Mouse (Mus musculus) cerebellum, adult 11-12 months (tissue): ENCODE measurements at regions not wholly inside any gene's neighbourhood (a gene's known extent, or its start where the extent isn't known, plus 50 kb on each side); places are given as distances from the start of the nearest gene placed in this dataset.
"Not testable (repeated sequence)": the region's sequence is repeated elsewhere in the genome, so short reads cannot be mapped to it uniquely, and the experiment has no call there.

ENCODE experiments used
- DNase-seq: peaks from one replicate; pipeline ENCODE4 v3.0.0; 2022

DNA sequence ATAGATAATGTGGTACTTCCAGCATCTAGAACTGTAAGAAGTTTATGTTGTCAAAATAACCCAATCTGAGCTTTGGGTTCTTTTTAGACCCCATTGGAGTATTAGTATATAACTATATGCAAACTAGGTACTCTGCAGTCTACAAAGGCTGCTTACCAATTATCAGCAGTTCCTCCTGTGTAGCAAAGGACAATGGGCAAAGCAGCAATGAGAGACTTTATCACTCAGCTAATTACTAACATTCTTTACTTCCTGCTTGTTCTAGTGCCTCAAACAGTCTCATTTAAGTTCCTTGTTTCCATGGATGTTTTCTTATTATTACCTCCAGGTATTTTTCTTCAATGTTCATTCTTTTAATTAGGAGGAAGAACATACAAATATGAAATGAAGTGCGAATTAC is 312.5 kb upstream of the Klf6 start:
- no peak for DNase-seq

DNA sequence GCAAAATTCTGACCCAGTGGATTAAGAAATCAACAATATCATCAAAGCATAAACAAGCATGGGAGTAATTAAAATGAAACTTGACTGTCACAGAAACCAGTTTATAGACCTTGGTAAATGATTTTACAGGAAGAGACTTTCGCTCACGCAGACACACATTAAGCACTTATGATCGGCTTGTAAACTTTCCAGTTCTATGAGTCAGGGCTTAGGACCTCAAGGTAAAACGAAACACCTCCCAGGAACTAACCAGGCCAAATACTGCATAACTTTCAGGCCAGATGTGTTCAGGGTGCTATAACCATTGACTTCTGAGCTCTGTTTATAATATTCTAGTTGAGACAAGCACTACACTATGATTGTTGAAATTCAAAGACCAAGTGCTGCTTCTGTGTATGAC is 312.1 kb upstream of the Klf6 start:
- DNase-seq, result no peak

DNA sequence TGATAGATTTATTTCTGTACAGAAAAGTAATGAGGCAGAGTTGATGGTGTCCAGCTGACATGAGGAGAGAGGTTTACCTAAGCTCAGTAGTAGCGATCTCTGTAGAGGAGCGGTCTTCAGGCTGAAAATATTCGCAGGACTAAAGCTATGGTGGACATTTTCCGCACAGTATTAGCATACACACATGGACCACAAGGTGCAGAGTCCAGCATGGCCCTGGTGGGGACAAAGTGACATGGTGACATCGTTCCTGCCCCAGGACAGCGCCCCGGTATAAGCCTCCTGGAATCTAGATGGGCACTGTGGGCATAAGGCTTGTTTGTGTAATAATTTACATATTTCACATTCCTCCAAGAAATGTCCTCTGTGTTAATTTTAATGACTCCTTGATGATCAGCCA is 311.5 kb upstream of the Klf6 start:
- DNase-seq, result no peak

DNA sequence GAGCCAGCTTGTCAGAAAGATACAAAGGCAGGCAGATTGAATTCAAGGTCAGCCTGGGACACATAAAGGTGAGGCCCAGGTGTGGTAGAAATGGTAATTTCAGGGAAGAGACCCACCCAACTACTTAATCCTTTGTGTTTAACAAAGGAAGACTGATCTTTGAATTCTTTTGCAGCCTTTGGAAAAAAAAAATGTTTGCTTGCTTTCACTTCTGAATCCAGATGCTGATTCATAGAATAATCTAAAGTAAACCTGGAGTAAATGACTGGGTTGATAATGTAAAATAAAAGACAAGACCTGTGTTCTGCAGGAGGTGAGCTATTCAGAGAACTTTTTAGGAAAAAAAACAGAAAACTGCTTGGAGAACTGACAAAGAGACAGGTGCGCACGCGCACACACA is 310.9 kb upstream of the Klf6 start:
- DNase-seq, result no peak

DNA sequence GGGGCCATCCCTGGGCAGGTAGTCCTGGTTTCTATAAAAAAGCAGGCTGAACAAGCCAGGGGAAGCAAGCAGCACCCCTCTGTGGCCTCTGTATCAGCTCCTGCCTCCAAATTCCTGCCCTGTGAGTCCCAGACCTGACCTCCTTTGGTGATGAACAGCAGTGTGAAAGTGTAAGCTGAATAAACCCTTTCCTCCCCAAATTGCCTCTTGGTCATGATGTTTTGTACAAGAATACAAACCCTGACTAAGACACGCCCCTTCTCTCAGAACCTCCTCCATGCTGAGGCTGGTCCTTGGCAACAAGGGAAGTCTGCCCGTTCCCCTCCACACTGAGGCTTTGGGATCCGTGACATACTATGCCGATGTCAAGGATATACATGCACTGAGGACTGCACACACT is 310.2 kb upstream of the Klf6 start:
- DNase-seq, result no peak

DNA sequence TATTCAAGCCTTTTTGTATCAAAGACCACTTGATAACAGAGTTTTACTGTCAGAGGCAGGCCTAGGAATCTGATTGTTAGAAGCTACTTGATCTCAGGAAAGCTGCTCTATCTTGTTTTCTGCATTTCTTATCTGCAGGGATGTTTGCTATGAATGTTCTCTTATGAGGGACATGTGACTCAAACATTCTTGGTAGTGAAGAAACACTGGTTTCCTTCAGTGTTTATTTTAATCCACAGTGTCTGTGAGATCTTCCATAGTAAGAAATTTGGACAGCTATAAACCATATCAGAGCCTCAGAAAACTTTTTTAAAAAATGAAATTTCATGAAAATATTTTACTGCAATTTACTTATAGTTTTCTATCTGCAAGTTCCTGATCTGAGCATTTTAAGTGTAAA is 307.8 kb upstream of the Klf6 start:
- no peak for DNase-seq

DNA sequence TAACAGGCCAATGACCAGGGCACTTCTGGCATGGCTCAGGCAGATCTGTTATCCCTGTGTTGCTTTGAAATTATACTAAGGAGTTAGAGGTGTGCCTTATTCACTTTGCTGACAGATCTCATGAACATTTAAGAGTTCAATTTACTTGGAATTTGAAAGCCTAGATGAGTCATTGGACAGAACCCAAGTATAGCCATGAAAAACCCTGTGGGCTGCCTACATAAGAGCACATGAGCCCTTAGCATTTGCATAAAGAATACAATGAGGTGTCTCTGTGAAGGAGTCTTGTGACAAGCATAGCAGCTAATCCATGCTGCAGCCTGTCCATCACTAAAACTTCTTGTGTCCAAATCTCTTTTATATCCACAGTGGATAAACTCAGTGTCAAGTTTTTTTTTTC is 303.2 kb upstream of the Klf6 start:
- no peak for DNase-seq

DNA sequence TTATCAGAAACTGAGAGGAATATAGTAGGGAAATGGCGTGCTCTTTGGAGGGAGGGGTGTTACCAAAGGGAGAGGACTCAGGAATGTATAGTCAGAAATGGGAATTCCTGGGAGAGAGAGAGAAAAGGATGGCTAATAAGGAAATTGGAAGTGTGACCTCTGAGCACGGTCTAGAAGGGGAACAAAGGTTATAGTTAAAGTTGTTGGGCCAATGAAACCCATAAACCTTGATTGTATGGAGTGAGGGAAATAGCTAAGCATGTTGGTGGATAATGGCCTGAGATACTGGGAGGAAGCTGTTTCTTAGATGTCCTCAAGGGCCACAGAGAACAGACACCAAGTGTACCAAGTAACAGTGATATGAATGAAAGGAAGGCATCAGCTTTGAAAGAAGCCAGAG is 294.8 kb upstream of the Klf6 start:
- no peak for DNase-seq

DNA sequence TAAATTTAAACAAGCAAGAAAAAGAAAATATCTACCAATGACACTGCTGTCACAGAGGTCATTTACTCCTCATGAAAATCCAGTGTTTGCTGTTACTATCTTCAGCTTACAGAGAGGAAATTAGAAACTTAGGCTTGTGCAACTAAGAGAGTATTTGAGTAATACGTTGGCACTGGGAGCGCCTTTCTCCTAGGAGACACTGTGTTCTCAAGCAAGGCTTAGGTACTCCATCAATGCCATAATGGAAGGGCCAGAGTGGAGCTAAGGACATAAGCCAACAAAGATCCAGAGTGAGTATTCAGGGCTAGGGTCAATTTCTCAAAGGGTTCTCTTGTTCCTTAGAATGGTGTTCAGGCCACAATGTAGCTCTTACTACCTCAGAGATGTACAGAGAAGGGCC is 294.4 kb upstream of the Klf6 start:
- DNase-seq, result no peak

DNA sequence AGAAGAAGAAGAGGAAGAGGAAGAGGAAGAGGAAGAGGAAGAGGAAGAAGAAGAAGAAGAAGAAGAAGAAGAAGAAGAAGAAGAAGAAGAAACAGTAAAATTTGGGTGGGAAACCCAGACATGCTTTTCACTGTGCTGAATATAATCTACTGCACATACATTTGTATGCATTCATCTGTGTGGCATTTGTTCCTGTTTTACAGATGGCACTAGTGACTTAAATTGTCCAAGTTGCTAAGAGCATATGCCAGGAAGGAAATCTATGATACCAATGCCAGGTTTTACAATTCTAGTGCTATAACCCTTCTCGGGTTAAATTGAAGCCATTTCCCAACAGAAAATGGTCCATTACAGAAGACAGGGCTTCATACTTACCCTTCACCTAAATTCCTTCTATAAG is 291.7 kb upstream of the Klf6 start:
- DNase-seq, result no peak

DNA sequence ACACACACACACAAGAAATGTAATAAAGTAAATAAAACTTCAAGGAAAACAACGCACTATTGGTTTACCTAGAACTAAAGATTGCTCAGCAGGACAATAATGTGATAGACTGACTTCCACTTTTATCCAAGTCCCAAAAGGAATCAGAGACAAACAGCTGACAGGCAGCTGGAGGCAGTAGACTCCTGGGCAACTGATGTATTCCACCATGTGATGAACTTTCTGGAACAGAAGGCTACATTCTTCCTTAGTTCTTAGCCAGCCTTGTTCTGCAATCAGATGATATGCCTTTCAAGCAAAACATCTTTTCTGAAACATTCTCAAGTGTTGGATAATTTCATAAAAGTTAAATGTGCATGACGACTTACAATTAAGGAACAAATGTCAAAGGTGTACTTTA is 290.9 kb upstream of the Klf6 start:
- DNase-seq, result no peak

DNA sequence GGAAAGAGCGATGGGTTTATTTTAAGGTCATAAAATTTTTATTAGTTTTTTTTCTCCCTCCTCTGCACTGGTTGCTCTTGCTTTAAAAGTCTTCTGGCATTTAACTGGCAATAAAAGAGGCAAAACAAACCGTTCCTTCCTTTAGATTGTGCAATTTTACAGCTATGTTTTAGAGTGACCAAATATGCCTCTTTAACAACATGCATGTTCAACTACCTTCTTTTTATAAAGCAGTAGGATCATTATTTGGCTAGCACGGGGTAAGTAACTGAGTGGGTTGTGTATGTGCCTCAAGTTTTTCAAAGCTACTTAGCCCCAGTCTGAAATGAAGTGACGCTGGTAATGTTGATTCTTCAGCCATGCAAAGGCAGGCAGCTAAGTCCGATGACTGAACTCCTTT is 284.7 kb upstream of the Klf6 start:
- no peak for DNase-seq

DNA sequence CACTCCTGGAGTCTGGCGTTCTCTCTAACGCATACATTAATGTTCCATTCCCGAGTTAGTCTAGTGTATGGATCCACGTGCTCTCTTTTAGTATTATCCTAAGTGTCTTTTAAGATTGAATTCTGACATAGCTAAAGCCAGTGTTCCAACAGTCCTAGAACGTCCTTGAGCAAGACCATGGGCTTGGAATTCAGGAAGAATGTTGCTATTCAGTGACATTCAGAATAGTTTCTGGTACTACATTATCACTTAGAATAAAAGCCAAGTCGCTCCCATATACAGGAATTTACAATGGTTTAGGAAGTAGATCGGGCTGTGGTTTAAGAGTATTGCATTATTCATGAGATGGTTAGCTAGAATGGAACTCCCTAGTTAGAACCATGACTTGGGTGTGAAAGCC is 277.6 kb upstream of the Klf6 start:
- DNase-seq, result not testable (repeated sequence)

DNA sequence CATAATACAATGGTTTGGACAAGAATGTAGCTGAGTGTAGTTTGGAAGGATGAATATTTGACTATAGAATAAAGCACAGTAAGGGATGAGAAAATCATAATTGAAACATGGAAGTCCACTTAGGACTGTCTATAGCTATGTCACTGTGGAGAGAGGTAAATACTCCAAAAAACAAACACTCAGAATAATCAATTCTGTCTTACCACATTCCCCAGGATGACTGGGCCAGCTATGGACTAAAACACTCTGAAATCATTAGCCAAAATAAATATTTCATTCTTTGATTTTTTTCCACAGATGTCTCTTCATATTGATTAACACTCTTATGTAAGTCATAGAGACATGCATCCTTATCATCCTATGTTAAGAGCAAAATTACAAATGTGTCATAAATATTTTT is 274.1 kb upstream of the Klf6 start:
- DNase-seq, result no peak

DNA sequence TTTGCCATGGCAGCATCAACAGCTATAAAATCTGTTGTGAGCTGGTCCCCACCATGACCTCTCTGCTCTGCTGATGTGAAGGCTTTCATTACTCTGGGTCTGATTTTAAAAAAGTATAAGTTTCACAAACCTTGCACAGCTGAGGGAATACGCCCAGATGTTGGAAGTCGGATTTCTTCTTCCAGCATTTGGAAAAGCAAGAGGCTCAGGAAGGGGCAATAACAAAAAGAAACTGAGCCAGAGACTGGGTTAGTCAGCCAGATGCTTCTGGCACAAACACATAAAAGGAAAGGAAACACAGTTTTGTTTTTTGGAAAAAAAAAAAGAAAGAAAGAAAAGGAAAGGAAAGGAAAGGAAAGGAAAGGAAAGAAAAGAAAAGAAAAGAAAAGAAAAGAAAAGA is 270.0 kb upstream of the Klf6 start:
- DNase-seq, result no peak

DNA sequence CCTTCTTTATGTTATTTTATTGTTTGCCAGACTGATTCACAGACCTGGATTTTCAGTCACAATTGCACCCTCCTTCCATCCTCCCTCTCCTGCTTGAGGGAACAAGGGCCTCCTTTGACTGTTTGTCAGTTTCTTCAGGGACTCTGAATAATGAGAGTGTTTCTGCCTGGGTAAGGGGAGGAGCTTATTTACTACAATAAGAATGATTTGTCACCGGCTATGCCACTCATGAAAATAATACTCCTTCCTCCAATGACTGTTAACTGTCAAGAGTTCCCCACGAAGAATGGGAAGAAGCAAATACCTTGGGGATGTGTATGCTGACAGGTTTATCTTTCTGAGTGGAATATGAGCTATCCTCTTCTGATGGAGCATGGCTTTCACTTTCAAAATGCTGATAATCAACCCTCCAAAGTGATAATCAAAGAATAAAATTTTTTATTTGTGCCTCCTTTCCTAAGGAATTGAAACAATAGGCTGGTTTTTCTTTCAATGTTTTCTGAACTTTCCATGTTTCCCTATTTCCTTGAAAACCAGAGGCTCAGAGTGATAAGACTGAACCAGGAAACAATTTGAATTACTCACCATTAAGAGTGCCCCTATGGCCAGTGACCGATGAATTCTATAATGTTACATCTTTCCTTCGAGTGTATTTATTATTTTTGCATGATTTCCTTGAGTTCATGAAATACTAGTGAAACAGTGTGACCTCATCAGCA is 269.3 kb upstream of the Klf6 start:
- no peak for DNase-seq

DNA sequence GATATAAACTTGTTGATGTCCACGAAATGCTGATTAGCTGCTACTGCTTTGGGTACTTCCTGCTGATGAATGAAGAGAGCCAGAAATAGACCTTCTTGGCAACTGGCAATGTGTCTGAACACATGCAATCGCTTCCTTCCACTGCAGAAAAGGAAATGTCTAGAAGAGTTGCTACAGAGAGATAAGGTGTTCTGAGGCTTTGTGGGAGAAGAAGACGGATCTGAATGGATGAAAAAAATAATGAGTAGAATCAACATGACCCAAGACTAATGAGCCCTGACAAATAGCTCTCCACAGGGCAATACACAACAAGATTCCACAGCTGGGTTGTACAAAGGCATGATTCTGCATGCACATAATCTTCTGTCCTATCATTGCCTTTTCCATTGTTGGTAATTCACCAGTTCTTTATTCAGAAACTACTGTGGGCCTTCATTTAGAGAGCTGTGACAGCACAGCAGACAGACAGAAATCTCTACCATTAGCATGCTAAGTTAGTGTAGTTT is 268.7 kb upstream of the Klf6 start:
- no peak for DNase-seq

DNA sequence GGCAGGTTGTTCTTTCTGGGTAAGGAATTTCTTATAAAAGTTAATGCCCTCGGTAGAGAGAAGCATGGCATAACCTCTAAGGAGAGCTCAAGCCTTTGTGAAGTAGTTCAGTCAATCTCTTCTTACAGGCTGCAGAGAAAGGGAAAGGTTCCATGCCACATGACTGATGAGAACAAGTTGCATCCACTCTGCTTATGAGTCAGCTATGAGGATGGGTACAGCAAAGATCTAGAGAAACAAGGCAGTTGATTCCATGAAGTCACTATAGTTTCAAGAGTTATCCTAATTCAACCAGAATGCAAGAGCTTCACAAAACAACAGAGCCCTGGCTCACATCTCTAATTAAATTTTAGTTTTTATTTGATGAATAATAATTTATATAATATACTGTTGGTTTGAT is 259.6 kb upstream of the Klf6 start:
- no peak for DNase-seq

DNA sequence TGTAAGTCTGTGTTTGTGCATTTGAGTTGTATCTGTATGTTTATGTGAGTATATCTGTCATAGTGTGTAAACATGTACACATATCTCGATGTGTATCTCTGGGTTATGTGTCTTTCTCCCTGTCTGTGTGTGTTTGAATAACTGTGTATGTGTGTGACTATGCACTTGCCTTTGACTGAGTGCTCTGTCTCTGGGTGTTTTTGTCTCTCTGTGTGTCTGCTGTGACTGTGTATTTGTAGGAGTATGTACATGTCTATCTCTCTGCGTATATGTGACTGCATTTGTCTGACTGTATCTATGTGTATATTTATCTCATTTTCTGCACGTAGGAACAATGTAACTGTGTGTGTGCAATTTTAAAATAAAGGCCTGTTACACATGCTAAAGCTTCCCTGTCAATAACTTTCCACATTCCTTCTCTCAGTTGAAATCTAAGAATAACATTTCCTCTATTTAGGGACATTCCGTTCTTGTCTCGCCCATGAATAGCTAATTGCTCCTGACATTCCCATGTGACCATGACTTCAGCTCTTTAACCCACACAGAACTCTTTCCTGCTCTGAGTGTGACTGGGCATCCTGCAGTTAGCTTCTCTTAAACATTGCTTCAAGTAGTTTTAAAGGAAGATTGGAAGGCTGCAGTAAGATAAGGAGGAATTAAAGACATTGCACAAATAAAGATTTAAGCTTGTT is 257.2 kb upstream of the Klf6 start:
- no peak for DNase-seq

DNA sequence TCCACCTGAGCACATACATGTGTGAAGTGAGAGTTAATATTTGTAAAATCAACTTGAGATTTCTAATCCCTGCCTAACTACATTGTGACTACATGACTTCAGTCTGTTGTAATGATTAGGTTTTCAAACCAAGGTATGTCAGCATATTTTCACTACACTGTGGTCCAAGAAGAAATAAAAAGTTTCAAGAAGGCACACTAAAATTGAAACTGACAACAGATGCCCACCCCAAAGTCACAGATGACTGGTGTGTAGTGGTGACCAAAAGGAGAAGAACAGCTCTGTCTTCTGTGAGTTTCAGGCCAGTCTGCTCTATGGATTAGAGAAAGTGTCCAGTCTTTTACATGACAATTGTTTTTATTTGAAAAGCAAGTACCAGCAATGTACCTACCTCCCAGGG is 255.9 kb upstream of the Klf6 start:
- DNase-seq, result no peak

DNA sequence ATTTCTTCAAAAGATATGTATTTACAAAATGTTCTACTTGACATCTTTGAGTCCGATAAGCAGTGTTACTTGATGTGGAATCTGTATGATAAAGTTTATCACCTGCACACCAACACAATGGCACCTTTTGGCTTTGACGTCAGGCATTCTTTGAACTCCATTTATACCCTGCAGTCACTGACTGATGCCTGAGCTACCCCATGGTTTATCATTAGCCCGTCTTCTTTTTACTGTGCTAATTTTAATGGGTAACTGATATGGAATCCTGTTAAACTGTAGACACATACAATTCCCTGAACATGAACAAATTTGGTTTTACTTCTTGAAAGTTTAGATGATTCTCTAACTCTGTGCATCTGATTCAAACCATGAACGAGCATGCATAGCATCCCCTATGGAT is 253.8 kb upstream of the Klf6 start:
- DNase-seq, result no peak

DNA sequence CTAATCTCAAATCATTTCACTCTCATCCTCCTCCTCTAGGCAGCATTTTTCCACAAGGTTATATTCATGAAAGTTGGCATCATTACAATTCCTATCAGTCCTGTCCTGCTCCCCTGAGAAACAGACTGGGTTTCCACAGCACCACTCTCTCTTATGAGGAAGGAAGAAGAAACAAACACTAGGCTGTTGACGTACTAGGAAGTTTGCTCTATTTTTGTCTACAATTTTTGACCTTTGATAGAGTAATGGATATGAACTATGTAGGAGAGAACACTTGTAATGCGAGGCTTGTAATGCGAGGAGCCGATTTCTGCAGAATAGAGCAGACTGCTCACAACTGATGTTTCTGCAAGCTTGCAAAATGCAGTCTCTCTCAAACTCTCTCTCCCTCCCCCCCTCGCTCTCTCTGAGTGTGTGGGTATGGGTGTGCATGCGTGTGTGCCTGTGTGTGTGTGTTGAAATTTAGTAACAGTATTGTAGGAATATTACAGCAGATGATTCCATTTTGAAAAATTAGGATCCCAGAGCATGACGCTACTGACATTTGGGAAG is 247.0 kb upstream of the Klf6 start:
- DNase-seq, result no peak

DNA sequence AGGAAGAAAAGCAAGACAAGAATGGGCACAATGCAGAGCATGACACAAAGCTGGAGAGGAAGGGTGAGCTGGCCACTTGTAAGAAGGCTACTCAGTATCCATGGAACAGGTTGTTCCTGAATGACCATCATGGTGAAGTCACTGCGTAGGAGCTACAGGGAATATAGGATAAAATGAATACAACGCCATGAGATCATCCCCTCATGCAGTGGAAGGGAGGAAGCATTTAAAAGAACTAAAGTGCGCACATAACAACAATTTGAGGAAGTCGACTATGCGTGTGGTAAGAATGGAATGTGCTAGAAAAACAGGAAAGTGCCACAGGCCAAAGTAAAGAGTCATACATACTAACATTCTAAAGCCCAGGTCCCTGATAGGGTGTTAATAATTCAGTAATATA is 246.4 kb upstream of the Klf6 start:
- DNase-seq, result no peak

DNA sequence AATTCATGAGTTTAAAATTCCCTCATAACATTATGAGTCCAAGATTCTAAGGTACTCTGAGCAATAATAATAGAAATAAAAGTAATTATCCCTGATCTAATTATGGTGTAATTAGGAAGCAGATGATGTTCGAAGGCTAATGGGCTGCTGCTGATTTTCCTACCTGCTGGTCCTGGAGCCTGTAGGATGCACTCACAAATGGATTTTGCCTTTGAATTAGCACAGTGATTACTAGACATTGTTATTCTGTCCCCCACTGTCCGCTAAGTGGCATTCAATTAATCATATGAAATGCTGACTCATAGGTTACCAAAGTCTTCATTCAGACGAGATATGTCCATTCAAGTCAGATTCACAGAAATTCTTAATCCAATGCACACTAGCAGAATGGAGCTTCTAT is 246.0 kb upstream of the Klf6 start:
- DNase-seq, result no peak

DNA sequence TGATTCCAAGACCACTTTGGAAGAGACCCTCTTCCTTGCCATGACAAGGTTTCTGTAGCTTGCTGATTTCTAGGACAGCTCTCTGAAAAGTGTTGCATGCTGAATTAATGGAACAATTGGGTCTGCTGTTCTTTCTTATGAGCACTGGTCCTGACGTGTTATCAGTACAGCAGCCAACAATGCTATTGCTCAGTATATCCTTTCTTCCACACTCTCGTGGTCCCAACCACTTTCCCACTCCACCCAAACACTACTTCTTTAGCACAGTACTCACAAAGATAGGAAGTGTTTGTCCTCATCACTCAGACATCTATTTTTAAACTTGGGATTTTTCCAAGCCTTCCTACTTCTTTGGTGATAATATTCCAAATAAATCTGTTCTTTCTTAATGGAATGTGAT is 233.2 kb upstream of the Klf6 start:
- no peak for DNase-seq
